Mouse (Mus musculus): ENCODE measurements around the gene Zfp786. TPM values are rescaled to one million over a fixed set of nuclear protein-coding genes. Genes with fewer than 3 reads are reported as not detected.
"Not testable (repeated sequence)": the region's sequence is repeated elsewhere in the genome, so short reads cannot be mapped to it uniquely, and the experiment has no call there.

The Zfp786 gene
- polyA plus RNA-seq (2016; fragmentation: Nextera tagmentation; extraction: Ambion mirVana) = 1.3 and 1.6 TPM in 2 replicates

- WGBS = 2% methylated on average over 64 of the region's 64 CpGs
Observed at GRCm38 (mm10) chr6:47830104-47831078, at the start of gene Zfp786. Gene Zfp786, minus strand, starts transcription at chr6:47830867.

GRCm38 (mm10) chr6:47880166-47880565 is 49.5 kb upstream of the Zfp786 start:
- Histone ChIP-seq H3K9me3 (replicated peaks) (no peaks in the 10 kb centered on the region), H3K27ac (ENCODE audit: poor library complexity, severe bottlenecking) (no peak overlapping the region), H3K36me3 (peaks cover 50% of the 10 kb centered on the region), H3K4me1 (replicated peaks) (peaks cover 14% of the 10 kb centered on the region), H3K4me2 (no peak overlapping the region), H3K4me3 (no peak overlapping the region), H3K9ac (no peak overlapping the region), H3K27me3 (replicated peaks) (no peaks in the 10 kb centered on the region)
- WGBS = 93% methylated on average over 10 of the region's 10 CpGs
- no peak for ATAC-seq (ENCODE audit: insufficient number of reproducible peaks, low FRiP score)

More at GRCm38 (mm10) chr6:47830104-47831078, at the start of gene Zfp786:
- peak; percentile 91 for ATAC-seq (ENCODE audit: insufficient number of reproducible peaks, low FRiP score)
- Histone ChIP-seq H3K27ac (ENCODE audit: poor library complexity, severe bottlenecking) (no peak within 1 kb of the TSS), H3K9ac (peak within 1 kb of the TSS; percentile 84), H3K9me3 (replicated peaks) (no peaks in the 10 kb centered on the region), H3K4me3 (peak within 1 kb of the TSS; percentile 77), H3K27me3 (replicated peaks) (no peaks in the 10 kb centered on the region), H3K4me2 (peak within 1 kb of the TSS; percentile 72), H3K36me3 (no peaks in the 10 kb centered on the region), H3K4me1 (replicated peaks) (peaks cover 4% of the 10 kb centered on the region; the same call in 1 of the 2 replicates)

GRCm38 (mm10) chr6:47879049-47879716 is 48.5 kb upstream of the Zfp786 start:
- no peaks in the 10 kb centered on the region for H3K9me3 ChIP-seq (replicated peaks)
- no peak for ATAC-seq (ENCODE audit: insufficient number of reproducible peaks, low FRiP score)
- H3K27ac ChIP-seq (ENCODE audit: poor library complexity, severe bottlenecking) = no peak overlapping the region
- no peaks in the 10 kb centered on the region for H3K27me3 ChIP-seq (replicated peaks)
- 62% methylated on average over 4 of the region's 4 CpGs for WGBS
- H3K4me3 ChIP-seq = peak overlapping the region; percentile 87
- peaks cover 14% of the 10 kb centered on the region for H3K4me1 ChIP-seq (replicated peaks)
- peak overlapping the region; percentile 78 for H3K4me2 ChIP-seq
- peaks cover 40% of the 10 kb centered on the region for H3K36me3 ChIP-seq
- peak overlapping the region; percentile 91 for H3K9ac ChIP-seq

- H3K27me3 ChIP-seq (replicated peaks) = no peaks in the 10 kb centered on the region
- peaks cover 36% of the 10 kb centered on the region for H3K36me3 ChIP-seq
- peak overlapping the region; percentile 78 for H3K4me2 ChIP-seq
- peak overlapping the region; percentile 87 for H3K4me3 ChIP-seq
- 47% methylated on average over 3 of the region's 3 CpGs for WGBS
- H3K9me3 ChIP-seq (replicated peaks) = no peaks in the 10 kb centered on the region
- H3K27ac ChIP-seq (ENCODE audit: poor library complexity, severe bottlenecking) = no peak overlapping the region
- peak overlapping the region; percentile 91 for H3K9ac ChIP-seq
- peaks cover 14% of the 10 kb centered on the region for H3K4me1 ChIP-seq (replicated peaks)
- no peak for ATAC-seq (ENCODE audit: insufficient number of reproducible peaks, low FRiP score)
Observed at GRCm38 (mm10) chr6:47878593-47878992, 47.9 kb upstream of the Zfp786 start.

GRCm38 (mm10) chr6:47878133-47878514 is 47.5 kb upstream of the Zfp786 start:
- peak overlapping the region; percentile 78 for H3K4me2 ChIP-seq
- 2% methylated on average over 11 of the region's 11 CpGs for WGBS
- H3K27me3 ChIP-seq (replicated peaks) = no peaks in the 10 kb centered on the region
- peak overlapping the region; percentile 87 for H3K4me3 ChIP-seq
- no peaks in the 10 kb centered on the region for H3K9me3 ChIP-seq (replicated peaks)
- H3K36me3 ChIP-seq = peaks cover 31% of the 10 kb centered on the region
- peak overlapping the region; percentile 95 for H3K27ac ChIP-seq (ENCODE audit: poor library complexity, severe bottlenecking)
- peaks cover 14% of the 10 kb centered on the region for H3K4me1 ChIP-seq (replicated peaks)
- peak overlapping the region; percentile 91 for H3K9ac ChIP-seq
- ATAC-seq (ENCODE audit: insufficient number of reproducible peaks, low FRiP score) = no peak

- Histone ChIP-seq H3K27ac (ENCODE audit: poor library complexity, severe bottlenecking) (peak overlapping the region; percentile 95), H3K9me3 (replicated peaks) (no peaks in the 10 kb centered on the region), H3K27me3 (replicated peaks) (no peaks in the 10 kb centered on the region), H3K4me1 (replicated peaks) (peaks cover 14% of the 10 kb centered on the region), H3K9ac (peak overlapping the region; percentile 91), H3K4me2 (peak overlapping the region; percentile 78), H3K4me3 (peak overlapping the region; percentile 87), H3K36me3 (peaks cover 26% of the 10 kb centered on the region)
- peak; percentile 95 for ATAC-seq (ENCODE audit: insufficient number of reproducible peaks, low FRiP score)
- WGBS = 3% methylated on average over 71 of the region's 71 CpGs
Observed at GRCm38 (mm10) chr6:47877461-47878132, 46.9 kb upstream of the Zfp786 start.

GRCm38 (mm10) chr6:47877058-47877457 is 46.4 kb upstream of the Zfp786 start, which contains the start of gene Zfp282:
Gene Zfp282, plus strand, starts transcription at chr6:47877204.
- peaks cover 20% of the 10 kb centered on the region for H3K36me3 ChIP-seq
- H3K4me1 ChIP-seq (replicated peaks) = peaks cover 14% of the 10 kb centered on the region
- H3K4me2 ChIP-seq = peak within 1 kb of the TSS; percentile 78
- peak within 1 kb of the TSS; percentile 95 for H3K27ac ChIP-seq (ENCODE audit: poor library complexity, severe bottlenecking)
- H3K4me3 ChIP-seq = peak within 1 kb of the TSS; percentile 87
- 7% methylated on average over 9 of the region's 9 CpGs for WGBS
- H3K9me3 ChIP-seq (replicated peaks) = no peaks in the 10 kb centered on the region
- peak within 1 kb of the TSS; percentile 91 for H3K9ac ChIP-seq
- H3K27me3 ChIP-seq (replicated peaks) = no peaks in the 10 kb centered on the region
- ATAC-seq (ENCODE audit: insufficient number of reproducible peaks, low FRiP score) = no peak

- Histone ChIP-seq H3K4me1 (replicated peaks) (no peaks in the 10 kb centered on the region), H3K9me3 (replicated peaks) (no peaks in the 10 kb centered on the region), H3K9ac (no peak overlapping the region), H3K27me3 (replicated peaks) (no peaks in the 10 kb centered on the region), H3K4me3 (no peak overlapping the region), H3K27ac (ENCODE audit: poor library complexity, severe bottlenecking) (no peak overlapping the region), H3K4me2 (no peak overlapping the region), H3K36me3 (peaks cover 6% of the 10 kb centered on the region)
- no peak for ATAC-seq (ENCODE audit: insufficient number of reproducible peaks, low FRiP score)
- WGBS = 80% methylated on average over 5 of the region's 5 CpGs
Observed at GRCm38 (mm10) chr6:47872266-47872665, 41.6 kb upstream of the Zfp786 start.

GRCm38 (mm10) chr6:47857729-47858128 is 27.1 kb upstream of the Zfp786 start:
- H3K4me2 ChIP-seq; H3K9me3 ChIP-seq (replicated peaks); H3K9ac ChIP-seq; H3K27ac ChIP-seq (ENCODE audit: poor library complexity, severe bottlenecking); ATAC-seq (ENCODE audit: insufficient number of reproducible peaks, low FRiP score); H3K4me3 ChIP-seq; H3K4me1 ChIP-seq (replicated peaks); H3K27me3 ChIP-seq (replicated peaks): not testable (repeated sequence)
- WGBS = 88% methylated on average over 3 of the region's 3 CpGs
- H3K36me3 ChIP-seq = peaks cover 20% of the 10 kb centered on the region

- Histone ChIP-seq H3K36me3 (peaks cover 17% of the 10 kb centered on the region), H3K9ac (no peak overlapping the region), H3K27ac (ENCODE audit: poor library complexity, severe bottlenecking) (no peak overlapping the region), H3K9me3 (replicated peaks) (no peaks in the 10 kb centered on the region), H3K4me2 (no peak overlapping the region), H3K4me3 (no peak overlapping the region), H3K27me3 (replicated peaks) (no peaks in the 10 kb centered on the region), H3K4me1 (replicated peaks) (no peaks in the 10 kb centered on the region)
- ATAC-seq (ENCODE audit: insufficient number of reproducible peaks, low FRiP score) = no peak
- WGBS = 92% methylated on average over 6 of the region's 6 CpGs
Observed at GRCm38 (mm10) chr6:47857241-47857640, 26.6 kb upstream of the Zfp786 start.

All from heart, embryonic 12.5 days (tissue).